Mouse (Mus musculus) CH12.LX (cell line): ENCODE measurements around the gene Teddm2. TPM values are rescaled to one million over a fixed set of nuclear protein-coding genes. Genes with fewer than 3 reads are reported as not detected.

Experiments used
- DNase-seq: peaks from one replicate; pipeline ENCODE4 v3.0.0-alpha.2; 2013; ENCODE audit errors: extremely low read depth
- H3K27ac ChIP-seq: 2 replicates; pipeline ENCODE4 v1.5.1; 2012; ENCODE audit warnings: low read depth, mild to moderate bottlenecking, control low read depth, moderate library complexity; ENCODE audit not compliant: insufficient read depth
- H3K27me3 ChIP-seq: replicated peaks from 2 replicates; pipeline ENCODE3; 2012; ENCODE audit warnings: inconsistent platforms
- H3K36me3 ChIP-seq, 2 experiments: replicated peaks in 1 of 2; 2 replicates each; pipeline versions ENCODE3 to v1.6.1; 2012; ENCODE audit warnings: inconsistent platforms in 1 of 2, low read length in 1 of 2, mild to moderate bottlenecking in 1 of 2, mixed read lengths in 1 of 2, moderate library complexity in 1 of 2; ENCODE audit not compliant: control insufficient read depth in 1 of 2, insufficient read depth in 1 of 2
- H3K4me1 ChIP-seq, 2 experiments: 2 replicates each; pipeline ENCODE4 v1.6.1; 2012; ENCODE audit warnings: inconsistent platforms in 1 of 2, moderate library complexity in 1 of 2; ENCODE audit not compliant: insufficient read depth in 2 of 2, control insufficient read depth in 1 of 2
- H3K4me2 ChIP-seq: 2 replicates; pipeline ENCODE4 v1.6.1; 2012; ENCODE audit warnings: low read depth, mild to moderate bottlenecking, control low read depth; ENCODE audit not compliant: poor library complexity, insufficient read depth, severe bottlenecking
- H3K4me3 ChIP-seq, 3 experiments: fragments of 150-350 bp in 1 of 3; sonication (generic) in 1 of 3; replicated peaks in 1 of 3; 2 replicates each; pipeline versions ENCODE3 to v1.5.1; 2011 to 2012; ENCODE audit warnings: low read depth in 2 of 3, low read length in 2 of 3, mild to moderate bottlenecking in 2 of 3, moderate library complexity in 2 of 3, control low read depth in 1 of 3, improper control_type of control experiment in 1 of 3, inconsistent platforms in 1 of 3, mixed read lengths in 1 of 3; ENCODE audit not compliant: poor library complexity in 1 of 3
- H3K79me2 ChIP-seq: replicated peaks from 2 replicates; pipeline ENCODE4 v1.6.1; 2012; ENCODE audit warnings: mild to moderate bottlenecking, moderate library complexity; ENCODE audit not compliant: control insufficient read depth, poor library complexity, insufficient read depth, severe bottlenecking; ENCODE audit errors: extremely low read depth
- H3K9ac ChIP-seq: 2 replicates; pipeline ENCODE4 v1.6.1; 2012; ENCODE audit warnings: low read depth, mild to moderate bottlenecking, control low read depth, moderate library complexity; ENCODE audit not compliant: insufficient read depth
- H3K9me3 ChIP-seq: replicated peaks from 2 replicates; pipeline ENCODE3; 2012; ENCODE audit warnings: low read length, inconsistent platforms, mixed read lengths
- BHLHE40 ChIP-seq: IDR thresholded peaks from 2 replicates; pipeline ENCODE4 v1.6.1; 2011; ENCODE audit warnings: mild to moderate bottlenecking, low read depth, low read length, improper control_type of control experiment
- CHD1 ChIP-seq: IDR thresholded peaks from 2 replicates; pipeline ENCODE4 v1.6.1; 2012; ENCODE audit warnings: low read depth, low read length, improper control_type of control experiment, inconsistent platforms
- CTCF ChIP-seq, 2 experiments: IDR thresholded peaks in 1 of 2; conservative IDR thresholded peaks in 1 of 2; 2 replicates each; pipeline ENCODE4 v1.5.1; 2011 to 2012; ENCODE audit warnings: low read depth in 2 of 2, low read length in 2 of 2, improper control_type of control experiment in 1 of 2, inconsistent platforms in 1 of 2, mild to moderate bottlenecking in 1 of 2, moderate library complexity in 1 of 2
- E2F4 ChIP-seq: IDR thresholded peaks from 2 replicates; pipeline ENCODE4 v1.6.1; 2011; ENCODE audit warnings: low read depth, low read length, improper control_type of control experiment; ENCODE audit not compliant: insufficient replicate concordance
- ELF1 ChIP-seq: IDR thresholded peaks from 2 replicates; pipeline ENCODE4 v1.6.1; 2014; ENCODE audit warnings: low read depth, mild to moderate bottlenecking, inconsistent platforms, low read length, improper control_type of control experiment
- HCFC1 ChIP-seq: IDR thresholded peaks from 2 replicates; pipeline ENCODE4 v1.6.1; 2012; ENCODE audit warnings: low read depth, mild to moderate bottlenecking, inconsistent platforms, low read length, improper control_type of control experiment
- IRF4 ChIP-seq: IDR thresholded peaks from 2 replicates; pipeline ENCODE4 v1.6.1; 2014; ENCODE audit warnings: low read depth, mild to moderate bottlenecking, inconsistent platforms, low read length, improper control_type of control experiment
- MAX ChIP-seq: IDR thresholded peaks from 2 replicates; pipeline ENCODE4 v1.6.1; 2011; ENCODE audit warnings: low read length, improper control_type of control experiment
- MXI1 ChIP-seq: IDR thresholded peaks from 2 replicates; pipeline ENCODE4 v1.6.1; 2011; ENCODE audit warnings: mild to moderate bottlenecking, low read depth, low read length, improper control_type of control experiment
- NELFE ChIP-seq: IDR thresholded peaks from 2 replicates; pipeline ENCODE4 v1.6.1; 2011; ENCODE audit warnings: low read depth, low read length, improper control_type of control experiment
- POLR2A ChIP-seq: IDR thresholded peaks from 2 replicates; pipeline ENCODE4 v1.6.1; 2011; ENCODE audit warnings: low read depth, mild to moderate bottlenecking, improper control_type of control experiment, low read length
- RAD21 ChIP-seq: IDR thresholded peaks from 2 replicates; pipeline ENCODE4 v1.6.1; 2011; ENCODE audit warnings: low read depth, mild to moderate bottlenecking, low read length, improper control_type of control experiment, moderate library complexity
- SIN3A ChIP-seq: IDR thresholded peaks from 2 replicates; pipeline ENCODE4 v1.6.1; 2012; ENCODE audit warnings: low read length, improper control_type of control experiment, inconsistent platforms
- SMC3 ChIP-seq: IDR thresholded peaks from 2 replicates; pipeline ENCODE4 v1.6.1; 2011; ENCODE audit warnings: low read depth, low read length, improper control_type of control experiment
- USF1 ChIP-seq: IDR thresholded peaks from 2 replicates; pipeline ENCODE4 v1.6.1; 2014; ENCODE audit warnings: low read depth, mild to moderate bottlenecking, inconsistent platforms, low read length, improper control_type of control experiment
- USF2 ChIP-seq: conservative IDR thresholded peaks from 2 replicates; pipeline ENCODE4 v1.6.1; 2011; ENCODE audit warnings: low read depth, low read length, improper control_type of control experiment
- ZC3H11A ChIP-seq: IDR thresholded peaks from 2 replicates; pipeline ENCODE4 v1.6.1; 2012; ENCODE audit warnings: low read depth, mild to moderate bottlenecking, inconsistent platforms, low read length, improper control_type of control experiment
- ZNF384 ChIP-seq: IDR thresholded peaks from 2 replicates; pipeline ENCODE4 v1.6.1; 2012; ENCODE audit warnings: low read depth, low read length, improper control_type of control experiment, inconsistent platforms
- dilution Hi-C: fragments of 300-500 bp; cut with MboI; formaldehyde crosslinking; loops from 2 replicates; pipeline ENCODE4 v1.14.3; 2020; ENCODE audit warnings: low sequenced_read_pairs; ENCODE audit not compliant: extremely low pct_unique_long_range_greater_than_20kb, extremely low pct_ligation_motif_present
- in situ Hi-C: fragments of 300-500 bp; cut with MboI; formaldehyde crosslinking; loops from 3 replicates; pipeline ENCODE4 v1.14.3; 2019; ENCODE audit warnings: low sequenced_read_pairs, low pct_ligation_motif_present, low pct_unique_long_range_greater_than_20kb, mixed read lengths
- polyA plus RNA-seq: library from polyadenylated mRNA; unstranded; fragments of >175 nt; gene quantifications from 2 replicates; pipeline ENCODE4 v1.2.1, GENCODE M21; 2012; ENCODE audit warnings: low read depth; ENCODE audit not compliant: insufficient read length
- total RNA-seq, 2 experiments: library from RNA; depleted of rRNA; stranded (reverse); fragments of 300-350 nt in 1 of 2; fragments of >200 nt in 1 of 2; gene quantifications; 2 replicates each; pipeline ENCODE4 v1.2.3; 2012 to 2014

Teddm2 gene
- total and polyA plus RNA-seq, 3 experiments = 0.04 TPM; not detected in 2

GRCm38 (mm10) chr1:153897196-153897595 lies 2.8 kb downstream of the Teddm2 start:
- Histone ChIP-seq H3K36me3 (no peaks in the 10 kb centered on the region), H3K27me3 (peaks cover 4% of the 10 kb centered on the region), H3K4me2 (no peak overlapping the region), H3K27ac (no peak overlapping the region), H3K4me1 (peaks cover 3 to 40% of the 10 kb centered on the region in 2 experiments; a peak in 3 of 4 replicates), H3K79me2 (no peaks in the 10 kb centered on the region), H3K9me3 (no peaks in the 10 kb centered on the region), H3K4me3 (no peak overlapping the region), H3K9ac (no peak overlapping the region)
- in situ Hi-C loops = loop anchor here (10.0 kb wide), 1 partner anchor 138 kb away; no protein-coding TSS in a partner anchor
- TF ChIP-seq USF2 (no peak), USF1 (no peak), MAX (no peak), IRF4 (no peak), SMC3 (no peak), NELFE (no peak)
- no peak for DNase-seq
- dilution Hi-C loops = no loop called here

DNA sequence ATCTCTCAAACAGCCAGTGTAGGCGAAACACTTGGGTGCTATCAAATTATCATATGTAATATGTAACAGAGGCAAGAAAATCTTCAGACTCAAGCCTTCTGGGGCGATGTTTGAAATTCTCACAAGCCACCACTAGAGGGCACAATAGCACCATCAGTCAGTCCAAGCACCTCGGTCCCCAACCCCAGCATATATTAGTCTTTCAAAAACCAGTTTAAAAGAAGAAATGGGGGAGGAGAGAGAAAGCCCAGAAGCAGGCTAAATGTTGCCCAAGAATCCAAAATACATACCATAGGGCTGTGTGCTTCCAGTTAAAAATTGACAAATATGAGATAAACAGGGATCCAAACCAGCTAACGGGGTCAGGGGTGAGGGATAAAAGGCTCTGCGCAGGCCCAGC lies 5.0 kb downstream of the Teddm2 start:
- H3K27me3 ChIP-seq = peaks cover 6% of the 10 kb centered on the region
- TF ChIP-seq ELF1 (no peak), CHD1 (no peak), CTCF (conservative IDR thresholded peaks at IDR 0.05 in 1 of 2, IDR thresholded peaks at IDR 0.05 in 1 of 2; ENCODE audit: low read depth in 2 of 2, low read length in 2 of 2) (peak; percentile 84 to 95), E2F4 (no peak), SMC3 (peak; percentile 92), BHLHE40 (no peak), HCFC1 (no peak), NELFE (peak; percentile 14; the same call in 1 of the 2 replicates), MXI1 (0 out of 2 replicates have a peak, but pooled peaks have one; percentile 29), POLR2A (no peak), ZNF384 (no peak), SIN3A (0 out of 2 replicates have a peak, but pooled peaks have one; percentile 5), ZC3H11A (peak; percentile 82), MAX (no peak), RAD21 (peak; percentile 98)
- in situ Hi-C loops (loop anchor here (5.0 to 10.0 kb wide), 3 partner anchors 140 to 282 kb away; no protein-coding TSS in a partner anchor), dilution Hi-C loops (no loop called here)
- peaks cover 3 to 25% of the 10 kb centered on the region in 2 experiments; a peak in 3 of 4 replicates for H3K4me1 ChIP-seq
- H3K27ac ChIP-seq = no peak overlapping the region
- no peak overlapping the region for H3K4me3 ChIP-seq
- no peaks in the 10 kb centered on the region for H3K9me3 ChIP-seq
- no peak overlapping the region for H3K4me2 ChIP-seq
- peak; percentile 74 for DNase-seq
- H3K79me2 ChIP-seq = no peaks in the 10 kb centered on the region
- H3K36me3 ChIP-seq = no peaks in the 10 kb centered on the region
- H3K9ac ChIP-seq = no peak overlapping the region
